Mouse (Mus musculus) kidney, postnatal 14 days (tissue): ENCODE results near the gene Arhgef15.
"Not testable (repeated sequence)": the region's sequence is repeated elsewhere in the genome, so short reads cannot be mapped to it uniquely, and the experiment has no call there.

Experiments
- DNase-seq: peaks from one replicate; pipeline ENCODE4 v3.0.0; 2022; ENCODE audit warnings: mixed read lengths

The Arhgef15 gene

DNA sequence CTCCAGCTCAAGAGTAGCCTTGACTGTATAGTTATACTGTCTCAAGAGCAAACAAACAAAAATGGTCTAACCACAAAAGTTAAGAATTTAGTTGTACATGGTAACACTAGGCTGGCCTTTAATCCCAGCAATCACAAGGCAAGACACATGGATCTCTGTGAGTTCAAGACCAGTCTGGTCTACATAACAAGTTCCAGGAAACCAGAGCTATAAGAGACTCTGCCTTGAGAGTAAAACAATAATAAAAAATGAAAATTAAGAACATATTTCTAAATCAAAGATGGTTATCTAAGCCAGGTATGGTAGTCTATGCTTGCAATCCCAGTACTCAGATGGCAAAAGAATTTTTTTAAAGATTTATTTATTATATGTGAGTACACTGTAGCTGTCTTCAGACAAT is 7.8 kb upstream of the Arhgef15 start:
- no peak for DNase-seq

DNA sequence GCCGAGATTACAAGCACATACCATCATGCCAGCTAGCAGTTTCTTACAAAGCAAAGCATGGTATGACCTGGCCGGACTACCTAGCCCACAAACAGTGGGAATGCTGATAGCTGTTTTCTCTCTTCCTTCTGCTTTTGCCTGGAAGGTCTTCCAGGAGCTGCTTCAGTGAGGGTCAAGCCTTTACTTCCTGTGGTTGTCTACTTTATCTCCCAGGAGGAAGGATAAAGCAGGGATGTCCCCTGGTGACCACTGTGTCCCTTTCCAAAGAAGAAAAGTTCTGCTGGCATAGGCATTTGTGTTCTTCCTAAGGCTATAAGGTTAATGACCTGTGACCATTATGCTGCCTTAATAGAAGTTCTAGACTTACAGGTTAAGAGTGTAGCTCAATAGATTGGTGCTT is 6.1 kb upstream of the Arhgef15 start:
- DNase-seq = no peak

DNA sequence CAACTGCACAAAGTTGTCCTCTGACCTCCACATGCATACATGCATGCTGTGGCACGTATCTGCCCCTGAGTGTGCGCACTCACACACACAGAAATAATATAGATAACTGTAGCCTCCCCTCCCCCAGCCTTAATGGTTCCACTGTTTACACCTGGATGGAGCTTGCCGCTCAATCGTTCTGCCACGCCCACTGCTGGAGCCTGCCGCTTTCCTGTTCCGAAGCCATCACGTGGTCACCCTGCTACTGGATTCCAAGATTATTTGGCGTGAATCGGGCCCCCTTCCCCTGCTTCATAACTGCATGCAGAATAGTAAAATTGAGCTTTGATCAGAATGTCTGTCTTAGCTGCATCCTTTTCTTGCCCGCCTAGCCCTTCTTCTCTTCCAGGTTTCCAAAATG is 4.9 kb upstream of the Arhgef15 start:
- DNase-seq = not testable (repeated sequence)

DNA sequence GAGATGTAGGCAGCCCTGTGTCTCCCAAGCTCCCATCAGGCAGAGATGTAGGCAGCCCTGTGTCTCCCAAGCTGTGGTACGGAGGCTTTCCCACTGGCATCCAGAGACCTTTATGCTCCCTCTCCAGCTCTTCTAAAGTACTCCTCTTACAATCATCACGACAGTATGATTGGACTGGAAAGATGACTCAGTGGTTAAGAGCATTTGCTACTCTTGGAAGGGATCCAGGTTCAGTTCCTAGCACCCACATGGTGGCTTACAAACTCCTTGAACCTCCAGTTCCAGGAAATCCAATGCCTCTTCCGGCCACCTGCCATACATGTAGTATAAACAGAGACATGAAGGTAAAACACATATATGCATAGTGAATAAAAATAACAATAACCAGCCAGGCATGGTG is 4.3 kb upstream of the Arhgef15 start:
- DNase-seq = no peak

DNA sequence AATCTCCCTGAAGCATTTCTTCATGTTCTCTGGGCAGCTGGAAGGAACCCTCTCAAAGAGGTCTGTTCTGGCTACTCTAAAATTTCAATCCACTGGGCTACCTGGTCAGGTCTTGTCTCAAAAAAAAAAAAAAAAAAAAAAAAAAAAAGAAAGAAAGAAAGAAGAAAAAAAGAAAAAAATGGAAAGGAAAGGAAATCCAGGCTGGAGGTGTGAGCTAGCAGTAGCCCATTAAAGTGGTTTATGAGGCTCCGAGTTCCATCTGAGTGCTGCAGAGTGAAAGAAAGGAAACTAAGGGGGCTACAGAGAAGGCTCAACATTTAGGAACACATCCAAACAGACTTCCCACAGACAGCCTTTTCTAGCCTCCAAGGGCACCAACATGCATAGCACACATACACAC is 691 bp upstream of the Arhgef15 start:
- no peak for DNase-seq

DNA sequence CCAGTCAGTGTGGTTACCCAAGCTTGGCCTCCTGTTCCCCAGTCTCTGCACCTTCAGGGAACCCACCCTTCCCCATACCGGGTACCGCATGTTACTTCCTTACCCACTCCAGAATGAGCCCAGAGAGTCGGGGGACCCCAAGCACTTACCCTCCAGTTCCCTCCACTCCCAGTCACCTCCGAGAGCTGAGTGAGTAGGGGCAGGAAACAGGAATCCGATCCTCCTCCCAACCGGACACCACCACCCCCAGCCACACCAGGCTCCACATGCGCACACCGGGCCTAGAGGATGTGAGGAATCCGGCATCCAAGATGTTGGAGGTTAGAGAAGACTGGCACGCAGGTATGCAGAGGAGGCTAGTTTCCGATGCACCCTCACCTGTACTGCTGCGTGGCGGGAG is 583 bp downstream of the Arhgef15 start:
- peak; percentile 63 for DNase-seq

DNA sequence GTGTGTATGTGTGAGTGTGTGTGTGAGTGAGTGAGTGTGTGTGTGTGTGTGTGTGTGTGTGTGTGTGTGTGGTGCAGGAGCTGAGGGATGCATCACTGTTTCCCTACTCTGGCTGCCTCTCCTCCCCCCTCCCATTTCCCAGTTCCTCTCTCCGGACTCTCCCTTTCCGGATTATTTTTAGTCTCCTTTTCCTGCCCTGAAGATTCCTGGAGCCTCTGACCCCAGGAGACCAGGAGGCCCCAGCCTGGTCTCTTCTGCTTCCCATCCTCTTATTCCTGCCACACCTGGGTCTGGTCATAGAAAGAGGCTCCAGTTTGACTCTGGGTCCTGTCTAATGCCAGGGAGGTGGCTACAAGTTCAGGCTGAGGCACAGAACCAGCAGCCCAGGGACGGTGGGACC is 1.2 kb downstream of the Arhgef15 start:
- peak; percentile 63 for DNase-seq

DNA sequence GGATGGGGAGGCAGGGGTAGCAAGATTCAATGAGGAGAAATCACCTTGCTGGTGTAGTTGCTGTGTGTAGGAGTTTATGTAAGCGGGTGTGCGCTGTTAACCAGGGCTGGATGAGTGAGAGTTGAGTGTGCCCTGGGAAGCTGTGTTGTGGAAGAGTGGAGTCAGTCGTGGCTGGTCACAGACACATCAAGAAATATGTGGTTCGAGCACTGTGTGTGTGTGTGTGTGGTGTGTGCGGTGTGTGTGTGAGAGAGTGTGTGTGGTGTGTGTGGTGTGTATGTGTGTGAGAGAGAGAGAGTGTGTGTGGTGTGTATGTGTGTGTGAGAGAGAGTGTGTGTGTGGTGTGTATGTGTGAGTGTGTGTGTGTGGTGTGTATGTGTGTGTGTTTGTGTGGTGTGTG is 1.8 kb downstream of the Arhgef15 start:
- DNase-seq = no peak

DNA sequence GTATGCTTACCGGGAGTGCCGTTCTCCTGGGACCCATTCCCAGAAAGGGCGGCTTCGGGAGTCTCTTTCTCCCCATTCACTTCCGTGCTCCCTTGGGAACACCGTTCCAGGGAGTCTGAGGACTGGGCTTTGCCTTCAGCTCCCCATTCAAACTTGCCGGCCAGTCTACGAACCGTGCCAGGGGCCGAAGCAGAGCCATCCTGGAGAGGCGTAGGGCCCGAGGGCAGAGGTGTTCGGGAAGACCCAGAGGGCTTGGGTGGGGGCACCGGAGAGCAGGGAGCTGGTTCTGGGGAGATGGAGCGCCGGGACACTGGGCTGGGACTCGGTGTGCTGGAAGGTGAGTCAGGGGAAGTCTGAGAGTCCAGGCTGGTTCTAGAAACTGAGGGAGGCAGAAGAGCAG is 2.9 kb downstream of the Arhgef15 start:
- no peak for DNase-seq

DNA sequence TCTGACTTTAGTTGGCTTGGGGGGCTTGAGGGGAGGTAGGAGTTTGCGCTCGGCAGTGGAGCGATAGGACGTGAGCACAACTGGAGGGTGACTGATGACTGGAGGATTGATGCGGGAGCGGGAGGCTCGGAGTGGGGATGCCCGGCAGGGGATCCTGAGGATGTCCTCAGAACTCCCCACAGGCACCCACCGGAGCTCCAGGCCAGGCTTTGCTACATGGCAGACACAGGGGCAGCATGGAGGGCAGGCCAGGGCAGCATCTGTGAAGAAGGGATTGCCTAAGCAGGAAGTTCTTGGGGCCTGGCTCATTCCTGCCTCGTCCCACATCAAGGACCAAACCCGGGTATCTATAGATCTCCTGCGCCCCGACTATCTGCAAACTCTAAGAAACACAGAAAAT is 3.4 kb downstream of the Arhgef15 start:
- DNase-seq = no peak

DNA sequence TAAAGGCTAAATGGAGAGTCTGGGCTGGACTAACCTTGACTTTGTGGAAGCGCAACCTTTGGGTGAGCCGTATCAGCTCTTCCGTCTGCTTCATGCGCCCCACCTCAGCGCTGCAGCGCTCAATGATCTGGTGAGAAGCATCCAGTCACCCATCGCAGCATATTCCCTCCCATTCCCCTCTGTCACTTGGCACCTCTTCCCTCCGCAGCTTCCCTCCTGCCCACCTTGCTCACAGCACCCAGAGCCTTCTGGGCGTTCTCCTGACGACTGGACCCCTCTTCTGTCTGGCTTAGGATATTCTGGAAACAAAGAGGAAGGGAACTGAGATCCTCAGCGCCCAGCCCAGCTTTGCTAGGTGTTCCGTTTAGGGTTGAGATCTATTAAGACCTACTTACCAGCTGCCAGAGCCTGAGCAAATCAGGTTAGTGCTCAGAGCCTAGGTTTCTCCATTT is 9.7 kb downstream of the Arhgef15 start:
- DNase-seq = no peak

DNA sequence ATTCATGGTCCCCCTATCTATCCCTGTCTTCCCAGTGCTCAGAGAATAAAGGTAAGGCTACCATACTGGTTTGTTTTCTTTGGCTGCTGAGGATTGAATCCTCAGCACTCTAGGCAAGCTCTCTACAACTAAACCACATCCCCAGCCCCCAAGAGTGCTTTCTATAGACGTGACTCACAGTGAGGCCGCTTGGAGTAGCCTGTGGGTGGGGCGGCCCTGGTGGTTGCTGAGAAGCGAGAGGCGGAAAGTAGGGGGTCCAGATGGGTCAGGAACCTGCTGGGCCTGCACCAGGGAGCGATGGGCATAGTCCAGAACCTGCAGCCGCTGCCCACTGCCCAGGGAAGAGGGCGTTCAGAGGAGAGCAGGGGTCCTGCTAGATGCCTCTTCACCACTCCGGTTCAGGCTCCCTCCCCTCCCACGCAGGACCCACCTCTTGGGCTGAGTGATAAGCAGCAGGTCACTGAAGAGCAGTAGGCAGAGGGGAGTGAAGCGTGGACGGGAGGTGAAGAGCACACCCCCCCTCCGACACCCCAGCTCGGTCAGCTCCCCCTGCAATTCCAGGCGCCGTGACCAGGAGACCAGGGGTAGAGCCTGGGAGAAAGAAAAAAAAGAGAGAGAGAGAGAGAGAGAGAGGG is 10.4 kb downstream of the Arhgef15 start:
- DNase-seq = no peak

DNA sequence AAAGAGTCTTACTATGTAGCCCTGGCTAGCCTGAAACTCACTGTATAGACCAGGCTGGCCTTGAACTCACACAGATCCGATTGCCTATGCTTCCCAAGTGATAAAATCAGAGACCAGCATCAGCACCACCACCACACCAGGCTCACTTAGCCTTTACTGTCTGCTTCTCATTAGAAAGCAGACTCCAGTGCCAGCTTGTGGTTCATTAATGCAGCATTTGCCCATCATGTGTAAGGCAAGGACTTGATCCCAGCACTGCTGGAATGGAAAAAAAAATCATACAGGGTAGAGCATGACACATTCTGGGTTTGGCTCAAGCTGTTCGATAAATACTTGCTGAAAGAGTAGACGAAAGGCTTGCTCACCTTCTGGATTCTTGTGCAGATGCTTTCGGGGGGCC is 11.3 kb downstream of the Arhgef15 start:
- DNase-seq = no peak

DNA sequence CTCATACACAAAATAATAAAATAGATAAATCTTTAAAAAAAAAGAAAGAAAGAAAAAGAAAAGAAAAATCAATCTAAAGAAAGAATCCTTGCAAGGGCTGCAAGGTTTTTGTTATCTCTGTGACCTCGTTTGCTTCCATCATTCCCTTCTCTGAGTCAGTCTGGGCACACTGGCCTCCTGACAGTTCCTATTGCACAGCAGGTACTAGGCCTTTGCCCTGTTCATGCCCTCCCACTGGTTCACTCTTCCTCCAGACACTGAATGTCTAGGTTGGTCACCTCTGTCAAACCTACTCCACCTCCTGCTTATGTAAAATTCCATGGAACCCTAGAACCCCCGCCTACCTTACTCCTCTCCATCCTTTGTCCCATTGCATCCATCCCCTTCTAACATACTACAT is 12.0 kb downstream of the Arhgef15 start:
- no peak for DNase-seq

DNA sequence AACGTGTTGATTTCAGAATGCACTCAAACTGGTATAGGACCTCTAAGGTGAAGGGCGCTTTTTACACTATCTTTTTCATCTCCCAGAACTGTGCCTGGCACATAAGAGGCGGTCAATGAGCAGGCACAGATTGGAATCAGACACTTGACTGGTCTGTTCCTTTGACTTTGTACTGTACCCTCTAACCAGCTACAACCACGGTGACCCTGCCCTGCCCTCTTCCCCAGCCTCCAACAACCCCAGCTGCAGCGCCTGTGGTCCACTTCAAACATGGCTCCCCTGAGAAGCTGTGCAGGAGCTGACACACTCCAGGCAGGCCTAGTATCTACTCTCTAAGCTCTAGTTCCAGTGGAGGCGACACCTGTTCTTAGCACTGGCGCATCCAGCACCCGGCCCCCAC is 14.5 kb downstream of the Arhgef15 start:
- no peak for DNase-seq

DNA sequence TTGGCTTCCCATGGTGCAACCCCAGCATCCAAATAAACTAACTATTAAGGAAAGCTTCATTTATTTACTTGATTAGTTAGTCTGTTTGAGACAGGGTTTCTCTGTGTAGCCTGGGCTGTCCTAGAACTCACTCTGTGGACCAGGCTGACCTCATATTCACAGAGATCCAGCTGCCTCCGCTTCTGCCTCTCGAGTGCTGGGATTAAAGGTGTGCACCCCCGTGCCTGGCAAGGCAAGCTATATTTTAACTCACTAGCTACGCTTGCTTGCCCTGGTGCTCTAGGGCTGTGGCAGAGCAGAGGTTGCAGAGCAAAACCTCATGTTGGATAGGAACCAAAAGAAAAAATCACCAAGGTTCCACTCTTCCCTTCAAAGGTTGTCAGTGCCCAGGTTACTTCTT is 16.8 kb downstream of the Arhgef15 start:
- peak; percentile 85 for DNase-seq

DNA sequence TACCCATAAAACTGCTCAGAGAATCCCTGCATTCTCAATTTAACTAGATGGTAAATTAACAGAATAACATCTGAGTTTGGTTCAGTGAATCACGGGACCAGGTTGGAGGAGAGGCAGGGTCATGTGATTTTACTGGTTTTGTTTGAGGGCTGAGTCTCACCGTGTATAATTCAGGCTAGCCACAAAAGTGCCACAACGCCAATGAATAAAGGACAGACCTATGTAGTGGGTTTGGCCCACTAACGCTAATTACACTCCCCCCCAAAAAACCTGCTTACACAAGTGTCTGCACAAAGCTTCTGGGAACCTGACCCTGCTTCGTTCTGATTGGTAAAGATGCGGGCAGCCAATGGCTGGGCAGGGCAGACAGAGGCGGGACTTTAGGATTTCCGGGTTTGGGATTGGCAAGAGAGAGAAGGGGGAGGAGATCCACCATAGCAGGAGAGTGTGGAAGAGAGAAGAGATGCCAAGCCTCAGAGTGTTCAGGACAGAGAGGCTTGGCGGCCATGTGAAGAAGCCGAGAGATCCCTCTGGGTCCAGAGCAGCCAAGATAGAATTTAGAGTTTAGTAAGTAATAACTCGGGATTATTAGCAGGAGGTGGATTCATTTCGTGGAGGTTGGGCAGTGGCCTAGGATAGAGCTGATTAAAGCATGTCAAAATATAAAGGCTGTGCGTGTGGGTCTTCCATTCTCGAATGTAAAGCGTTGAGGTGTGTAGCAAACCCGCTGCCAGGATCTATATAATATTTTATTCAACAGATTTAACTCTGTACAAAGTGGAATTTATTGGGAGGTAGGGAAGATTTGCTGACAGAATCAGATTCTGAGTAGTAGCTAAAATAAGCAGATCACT is 17.6 kb downstream of the Arhgef15 start:
- peak; percentile 94 for DNase-seq

DNA sequence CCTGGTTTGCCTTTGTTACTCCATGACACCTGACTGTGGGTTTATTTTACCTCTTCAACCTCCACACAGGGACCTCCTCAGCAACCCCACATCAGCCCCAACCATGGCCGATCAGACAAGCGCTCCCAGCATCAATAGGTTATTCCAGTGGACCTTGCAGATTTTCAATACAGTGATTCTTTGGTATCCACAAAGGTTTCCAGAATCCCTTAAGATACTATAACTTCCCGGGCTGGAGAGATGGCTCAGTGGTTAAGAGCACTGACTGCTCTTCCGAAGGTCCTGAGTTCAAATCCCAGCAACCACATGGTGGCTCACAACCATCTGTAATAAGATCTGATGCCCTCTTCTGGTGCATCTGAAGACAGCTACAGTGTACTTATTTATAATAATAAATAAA is 20.3 kb downstream of the Arhgef15 start:
- not testable (repeated sequence) for DNase-seq

DNA sequence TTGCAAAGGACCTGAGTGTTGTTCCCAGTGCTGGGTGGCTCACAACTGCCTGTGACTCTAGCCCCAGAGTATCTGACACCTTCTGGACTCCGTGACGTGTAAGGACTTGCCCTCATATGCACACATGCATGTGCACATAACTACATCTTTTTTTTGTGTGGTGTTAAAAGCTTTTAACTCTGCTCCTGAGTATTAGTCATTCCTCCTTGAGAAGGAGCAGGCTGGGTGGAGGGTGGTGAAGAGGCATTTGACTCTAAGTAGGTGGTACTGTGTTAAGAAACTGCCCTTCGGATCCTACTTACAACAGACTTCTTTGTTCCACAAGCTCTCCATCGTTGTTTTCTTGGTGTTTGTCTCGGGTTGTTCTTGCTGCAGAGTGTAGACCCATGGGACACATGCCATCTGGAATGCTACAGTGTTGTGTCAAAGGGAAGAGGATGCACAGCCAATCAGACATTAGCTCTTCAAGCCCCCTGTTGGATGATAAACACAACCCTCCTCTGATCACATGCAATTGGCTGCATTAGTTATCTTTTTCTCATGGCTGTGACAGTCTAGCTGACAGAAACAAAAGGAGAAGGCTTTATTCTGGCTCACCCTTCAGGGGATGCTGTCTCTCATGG is 23.3 kb downstream of the Arhgef15 start:
- no peak for DNase-seq

DNA sequence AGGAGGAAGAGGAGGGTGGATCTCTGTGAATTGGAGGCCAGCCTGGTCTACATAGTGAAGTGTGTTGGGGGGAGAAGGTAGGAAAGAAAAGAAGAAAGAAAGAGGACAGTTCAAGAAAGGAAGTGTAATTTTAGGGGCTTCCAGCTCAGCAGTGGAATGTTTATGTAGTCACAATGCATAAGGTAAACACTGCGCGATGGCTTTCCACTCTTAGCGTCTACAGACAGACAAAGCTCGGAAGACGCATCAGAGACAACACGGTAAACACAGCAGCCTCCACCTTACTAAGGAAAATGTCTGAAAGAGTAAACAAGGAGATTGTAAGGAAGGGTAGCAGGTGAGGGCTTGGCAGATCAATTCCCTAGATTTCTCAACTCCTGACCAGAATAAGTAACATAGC is 27.3 kb downstream of the Arhgef15 start:
- DNase-seq = no peak

DNA sequence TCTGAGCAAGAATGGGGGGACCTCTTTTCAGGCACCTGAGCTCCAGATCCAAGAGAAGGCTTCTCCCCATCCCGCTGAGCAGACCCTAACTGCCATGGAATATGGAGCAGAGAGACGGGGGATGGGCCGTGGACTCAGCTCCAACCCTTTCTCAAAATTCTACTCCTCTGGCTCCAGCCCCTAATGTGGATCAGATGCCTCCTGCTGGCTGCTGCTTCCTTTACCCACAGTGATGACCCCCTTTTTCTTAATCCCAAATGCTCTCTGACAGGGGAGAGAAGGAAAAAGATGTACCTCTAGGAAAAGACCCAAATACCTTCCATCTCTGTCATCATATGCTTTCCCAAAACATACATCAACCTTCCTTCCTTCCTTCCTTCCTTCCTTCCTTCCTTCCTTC is 30.3 kb downstream of the Arhgef15 start, which contains the start of gene Odf4:
Gene Odf4 (minus strand): TSS at position 101 of the 400 bp plus-strand sequence.
- no peak for DNase-seq

DNA sequence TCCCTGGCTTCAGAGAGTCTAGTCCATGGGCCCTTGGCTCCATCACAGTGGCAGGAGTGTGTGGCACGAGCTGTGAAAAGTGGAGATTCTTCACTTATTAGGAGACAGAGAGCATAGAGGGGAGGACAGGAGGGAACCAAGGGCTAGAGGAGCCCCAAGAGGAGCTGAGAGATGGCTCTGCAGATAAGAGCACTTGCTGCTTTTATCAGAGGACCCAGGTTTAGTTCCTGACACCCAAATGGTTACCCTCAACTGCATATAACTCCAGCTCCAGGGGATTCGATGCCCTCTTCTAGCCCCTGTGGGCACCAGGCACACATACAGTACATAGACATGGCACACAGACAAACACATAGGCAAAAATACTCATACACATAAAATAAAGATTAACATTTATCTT is 32.5 kb downstream of the Arhgef15 start:
- DNase-seq = no peak

DNA sequence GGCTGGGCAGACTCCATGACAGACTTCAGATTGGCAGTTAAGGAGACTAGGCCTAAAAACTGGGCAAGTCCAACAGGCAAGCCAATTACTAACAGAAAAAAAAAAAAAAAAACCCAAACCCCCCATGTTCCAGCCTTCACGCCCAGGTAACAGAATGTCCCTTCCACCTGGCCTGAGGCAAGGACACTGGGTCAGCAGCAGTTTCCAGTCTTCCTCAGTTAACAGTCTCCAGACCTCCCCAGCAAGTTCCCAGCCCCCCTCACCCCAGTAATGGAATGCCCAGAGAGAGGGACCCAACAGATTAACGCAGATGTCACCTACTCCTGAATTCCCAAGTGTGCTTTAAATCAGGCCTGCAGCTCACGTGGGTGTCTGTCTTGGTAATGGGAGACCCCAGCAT is 34.1 kb downstream of the Arhgef15 start:
- DNase-seq = peak; percentile 67

DNA sequence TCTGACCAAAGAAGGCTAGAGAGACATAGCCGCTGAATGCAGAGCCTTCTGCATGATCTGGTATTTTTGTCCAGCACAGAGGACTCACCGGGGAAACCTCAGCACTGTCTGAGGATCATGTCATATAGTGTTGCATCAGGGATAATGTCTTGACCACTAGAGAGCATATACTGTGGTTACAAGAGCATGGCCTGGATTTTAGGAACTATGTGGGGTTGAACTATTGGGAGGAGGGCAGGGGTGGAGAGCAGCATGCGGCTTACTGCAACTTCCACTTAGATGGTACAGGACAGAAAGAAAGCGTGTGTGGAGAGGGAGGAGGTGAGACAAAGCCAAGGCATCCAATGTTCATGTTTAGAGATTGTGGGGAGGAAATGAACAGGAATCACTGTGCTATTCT is 42.7 kb downstream of the Arhgef15 start:
- DNase-seq = no peak
